Mouse (Mus musculus): ENCODE data around the gene Gm12845. TPM values are rescaled to one million over a fixed set of nuclear protein-coding genes. Genes with fewer than 3 reads are reported as not detected.

The Gm12845 gene
- polyA plus RNA-seq, 1 experiment from 2014 or later = not detected

Other genes with a start within 250 kb of the Gm12845 start
- gene Rnf220, start 227.4 kb upstream of the Gm12845 start, polyA plus RNA-seq (2015; fragmentation: Nextera tagmentation; extraction: Ambion mirVana) = 109 and 114 TPM in 2 replicates
- gene Eri3, start 174.0 kb upstream of the Gm12845 start, polyA plus RNA-seq (2015; fragmentation: Nextera tagmentation; extraction: Ambion mirVana) = 254 and 276 TPM in 2 replicates
- 77.7 and 80.5 TPM in 2 replicates for gene Dmap1, start 42.1 kb upstream of the Gm12845 start, polyA plus RNA-seq (2015; fragmentation: Nextera tagmentation; extraction: Ambion mirVana)
- not detected in 2 replicates for gene Klf17, start 41.2 kb downstream of the Gm12845 start, polyA plus RNA-seq (2015; fragmentation: Nextera tagmentation; extraction: Ambion mirVana)
- 55.3 and 63.8 TPM in 2 replicates for gene Slc6a9, start 110.1 kb downstream of the Gm12845 start, polyA plus RNA-seq (2015; fragmentation: Nextera tagmentation; extraction: Ambion mirVana)
- gene Ccdc24, start 148.1 kb downstream of the Gm12845 start, polyA plus RNA-seq (2015; fragmentation: Nextera tagmentation; extraction: Ambion mirVana) = 2.1 and 2.2 TPM in 2 replicates
- gene B4galt2, start 159.1 kb downstream of the Gm12845 start, polyA plus RNA-seq (2015; fragmentation: Nextera tagmentation; extraction: Ambion mirVana) = 64.4 and 65.6 TPM in 2 replicates
- gene Atp6v0b, start 162.9 kb downstream of the Gm12845 start, polyA plus RNA-seq (2015; fragmentation: Nextera tagmentation; extraction: Ambion mirVana) = 631 and 701 TPM in 2 replicates
- 21.8 and 24.0 TPM in 2 replicates for gene Dph2, start 167.6 kb downstream of the Gm12845 start, polyA plus RNA-seq (2015; fragmentation: Nextera tagmentation; extraction: Ambion mirVana)
- gene Ipo13, start 190.6 kb downstream of the Gm12845 start, polyA plus RNA-seq (2015; fragmentation: Nextera tagmentation; extraction: Ambion mirVana) = 63.1 and 76.2 TPM in 2 replicates
- gene Artn, start 205.4 kb downstream of the Gm12845 start, polyA plus RNA-seq (2015; fragmentation: Nextera tagmentation; extraction: Ambion mirVana) = 0.90 and 1.2 TPM in 2 replicates